Mouse (Mus musculus) CH12.LX (cell line): Measurements from ENCODE around the gene Hmgcll1. TPM values are rescaled to one million over a fixed set of nuclear protein-coding genes. Genes with fewer than 3 reads are reported as not detected.

Source experiments
- DNase-seq: peaks from one replicate; pipeline ENCODE4 v3.0.0-alpha.2; 2013; ENCODE audit errors: extremely low read depth
- H3K27ac ChIP-seq: 2 replicates; pipeline ENCODE4 v1.5.1; 2012; ENCODE audit warnings: low read depth, mild to moderate bottlenecking, control low read depth, moderate library complexity; ENCODE audit not compliant: insufficient read depth
- H3K27me3 ChIP-seq: replicated peaks from 2 replicates; pipeline ENCODE3; 2012; ENCODE audit warnings: inconsistent platforms
- H3K36me3 ChIP-seq, 2 experiments: replicated peaks in 1 of 2; 2 replicates each; pipeline versions ENCODE3 to v1.6.1; 2012; ENCODE audit warnings: inconsistent platforms in 1 of 2, low read length in 1 of 2, mild to moderate bottlenecking in 1 of 2, mixed read lengths in 1 of 2, moderate library complexity in 1 of 2; ENCODE audit not compliant: control insufficient read depth in 1 of 2, insufficient read depth in 1 of 2
- H3K4me1 ChIP-seq, 2 experiments: 2 replicates each; pipeline ENCODE4 v1.6.1; 2012; ENCODE audit warnings: inconsistent platforms in 1 of 2, moderate library complexity in 1 of 2; ENCODE audit not compliant: insufficient read depth in 2 of 2, control insufficient read depth in 1 of 2
- H3K4me2 ChIP-seq: 2 replicates; pipeline ENCODE4 v1.6.1; 2012; ENCODE audit warnings: low read depth, mild to moderate bottlenecking, control low read depth; ENCODE audit not compliant: poor library complexity, insufficient read depth, severe bottlenecking
- H3K4me3 ChIP-seq, 3 experiments: fragments of 150-350 bp in 1 of 3; sonication (generic) in 1 of 3; replicated peaks in 1 of 3; 2 replicates each; pipeline versions ENCODE3 to v1.5.1; 2011 to 2012; ENCODE audit warnings: low read depth in 2 of 3, low read length in 2 of 3, mild to moderate bottlenecking in 2 of 3, moderate library complexity in 2 of 3, control low read depth in 1 of 3, improper control_type of control experiment in 1 of 3, inconsistent platforms in 1 of 3, mixed read lengths in 1 of 3; ENCODE audit not compliant: poor library complexity in 1 of 3
- H3K79me2 ChIP-seq: replicated peaks from 2 replicates; pipeline ENCODE4 v1.6.1; 2012; ENCODE audit warnings: mild to moderate bottlenecking, moderate library complexity; ENCODE audit not compliant: control insufficient read depth, poor library complexity, insufficient read depth, severe bottlenecking; ENCODE audit errors: extremely low read depth
- H3K9ac ChIP-seq: 2 replicates; pipeline ENCODE4 v1.6.1; 2012; ENCODE audit warnings: low read depth, mild to moderate bottlenecking, control low read depth, moderate library complexity; ENCODE audit not compliant: insufficient read depth
- H3K9me3 ChIP-seq: replicated peaks from 2 replicates; pipeline ENCODE3; 2012; ENCODE audit warnings: low read length, inconsistent platforms, mixed read lengths
- BHLHE40 ChIP-seq: IDR thresholded peaks from 2 replicates; pipeline ENCODE4 v1.6.1; 2011; ENCODE audit warnings: mild to moderate bottlenecking, low read depth, low read length, improper control_type of control experiment
- CHD1 ChIP-seq: IDR thresholded peaks from 2 replicates; pipeline ENCODE4 v1.6.1; 2012; ENCODE audit warnings: low read depth, low read length, improper control_type of control experiment, inconsistent platforms
- CTCF ChIP-seq, 2 experiments: IDR thresholded peaks in 1 of 2; conservative IDR thresholded peaks in 1 of 2; 2 replicates each; pipeline ENCODE4 v1.5.1; 2011 to 2012; ENCODE audit warnings: low read depth in 2 of 2, low read length in 2 of 2, improper control_type of control experiment in 1 of 2, inconsistent platforms in 1 of 2, mild to moderate bottlenecking in 1 of 2, moderate library complexity in 1 of 2
- EP300 ChIP-seq: IDR thresholded peaks from 2 replicates; pipeline ENCODE4 v1.6.1; 2011; ENCODE audit warnings: low read length, improper control_type of control experiment
- ETS1 ChIP-seq: conservative IDR thresholded peaks from 2 replicates; pipeline ENCODE4 v1.6.1; 2012; ENCODE audit warnings: low read depth, mild to moderate bottlenecking, inconsistent platforms, low read length, improper control_type of control experiment, moderate library complexity
- GABPA ChIP-seq: IDR thresholded peaks from 2 replicates; pipeline ENCODE4 v1.6.1; 2012; ENCODE audit warnings: low read depth, low read length, improper control_type of control experiment, inconsistent platforms; ENCODE audit not compliant: insufficient replicate concordance
- IRF4 ChIP-seq: IDR thresholded peaks from 2 replicates; pipeline ENCODE4 v1.6.1; 2014; ENCODE audit warnings: low read depth, mild to moderate bottlenecking, inconsistent platforms, low read length, improper control_type of control experiment
- JUN ChIP-seq: IDR thresholded peaks from 2 replicates; pipeline ENCODE4 v1.6.1; 2011; ENCODE audit warnings: low read depth, mild to moderate bottlenecking, low read length, improper control_type of control experiment, moderate library complexity; ENCODE audit not compliant: insufficient read depth
- JUND ChIP-seq: conservative IDR thresholded peaks from 2 replicates; pipeline ENCODE4 v1.6.1; 2011; ENCODE audit warnings: low read depth, low read length, improper control_type of control experiment
- MAZ ChIP-seq: IDR thresholded peaks from 2 replicates; pipeline ENCODE4 v1.6.1; 2012; ENCODE audit warnings: low read depth, mild to moderate bottlenecking, inconsistent platforms, low read length, improper control_type of control experiment, moderate library complexity
- MXI1 ChIP-seq: IDR thresholded peaks from 2 replicates; pipeline ENCODE4 v1.6.1; 2011; ENCODE audit warnings: mild to moderate bottlenecking, low read depth, low read length, improper control_type of control experiment
- MYC ChIP-seq: IDR thresholded peaks from 2 replicates; pipeline ENCODE4 v1.6.1; 2011; ENCODE audit warnings: low read depth, mild to moderate bottlenecking, improper control_type of control experiment, low read length
- NELFE ChIP-seq: IDR thresholded peaks from 2 replicates; pipeline ENCODE4 v1.6.1; 2011; ENCODE audit warnings: low read depth, low read length, improper control_type of control experiment
- PAX5 ChIP-seq: IDR thresholded peaks from 2 replicates; pipeline ENCODE4 v1.6.1; 2012; ENCODE audit warnings: low read length, inconsistent platforms, mixed read lengths
- POLR2AphosphoS2 ChIP-seq: IDR thresholded peaks from 2 replicates; pipeline ENCODE4 v1.6.1; 2011; ENCODE audit warnings: low read depth, low read length, improper control_type of control experiment
- RAD21 ChIP-seq: IDR thresholded peaks from 2 replicates; pipeline ENCODE4 v1.6.1; 2011; ENCODE audit warnings: low read depth, mild to moderate bottlenecking, low read length, improper control_type of control experiment, moderate library complexity
- SIN3A ChIP-seq: IDR thresholded peaks from 2 replicates; pipeline ENCODE4 v1.6.1; 2012; ENCODE audit warnings: low read length, improper control_type of control experiment, inconsistent platforms
- SMC3 ChIP-seq: IDR thresholded peaks from 2 replicates; pipeline ENCODE4 v1.6.1; 2011; ENCODE audit warnings: low read depth, low read length, improper control_type of control experiment
- TBP ChIP-seq: conservative IDR thresholded peaks from 2 replicates; pipeline ENCODE4 v1.6.1; 2011; ENCODE audit warnings: low read depth, low read length, improper control_type of control experiment
- TCF12 ChIP-seq: IDR thresholded peaks from 2 replicates; pipeline ENCODE4 v1.6.1; 2014; ENCODE audit warnings: low read depth, mild to moderate bottlenecking, inconsistent platforms, low read length, improper control_type of control experiment
- UBTF ChIP-seq: IDR thresholded peaks from 2 replicates; pipeline ENCODE4 v1.6.1; 2012; ENCODE audit warnings: low read depth, mild to moderate bottlenecking, inconsistent platforms, low read length, improper control_type of control experiment, moderate library complexity
- ZKSCAN1 ChIP-seq: IDR thresholded peaks from 2 replicates; pipeline ENCODE4 v1.6.1; 2012; ENCODE audit warnings: low read depth, inconsistent platforms, low read length, improper control_type of control experiment, borderline replicate concordance
- ZMIZ1 ChIP-seq: IDR thresholded peaks from 2 replicates; pipeline ENCODE4 v1.6.1; 2012; ENCODE audit warnings: low read depth, mild to moderate bottlenecking, inconsistent platforms, low read length, improper control_type of control experiment
- dilution Hi-C: fragments of 300-500 bp; cut with MboI; formaldehyde crosslinking; loops from 2 replicates; pipeline ENCODE4 v1.14.3; 2020; ENCODE audit warnings: low sequenced_read_pairs; ENCODE audit not compliant: extremely low pct_unique_long_range_greater_than_20kb, extremely low pct_ligation_motif_present
- in situ Hi-C: fragments of 300-500 bp; cut with MboI; formaldehyde crosslinking; loops from 3 replicates; pipeline ENCODE4 v1.14.3; 2019; ENCODE audit warnings: low sequenced_read_pairs, low pct_ligation_motif_present, low pct_unique_long_range_greater_than_20kb, mixed read lengths
- polyA plus RNA-seq: library from polyadenylated mRNA; unstranded; fragments of >175 nt; gene quantifications from 2 replicates; pipeline ENCODE4 v1.2.1, GENCODE M21; 2012; ENCODE audit warnings: low read depth; ENCODE audit not compliant: insufficient read length
- total RNA-seq, 2 experiments: library from RNA; depleted of rRNA; stranded (reverse); fragments of 300-350 nt in 1 of 2; fragments of >200 nt in 1 of 2; gene quantifications; 2 replicates each; pipeline ENCODE4 v1.2.3; 2012 to 2014

Hmgcll1 gene
- total and polyA plus RNA-seq, 3 experiments = 0.08 to 0.12 TPM; not detected in 1

- H3K36me3 ChIP-seq = no peaks in the 10 kb centered on the region
- H3K27ac ChIP-seq = no peak overlapping the region
- dilution Hi-C loops (no loop called here), in situ Hi-C loops (no loop called here)
- no peaks in the 10 kb centered on the region for H3K9me3 ChIP-seq
- H3K9ac ChIP-seq = no peak overlapping the region
- H3K4me2 ChIP-seq = peak overlapping the region; percentile 39; the same call in 1 of the 2 replicates
- no peak overlapping the region for H3K4me3 ChIP-seq
- no peaks in the 10 kb centered on the region for H3K27me3 ChIP-seq
- no peaks in the 10 kb centered on the region for H3K79me2 ChIP-seq
- DNase-seq = peak; percentile 41
- TF ChIP-seq CHD1 (no peak), PAX5 (no peak), MAZ (0 out of 2 replicates have a peak, but pooled peaks have one; percentile 15), BHLHE40 (no peak), POLR2AphosphoS2 (no peak), ZMIZ1 (no peak), EP300 (no peak), NELFE (no peak), GABPA (no peak), SIN3A (0 out of 2 replicates have a peak, but pooled peaks have one; percentile 14), SMC3 (peak; percentile 47), MXI1 (no peak), TBP (no peak), JUN (no peak), ETS1 (no peak), RAD21 (peak; percentile 58), IRF4 (no peak), ZKSCAN1 (no peak), TCF12 (no peak), UBTF (no peak), MYC (no peak), JUND (no peak), CTCF (conservative IDR thresholded peaks at IDR 0.05 in 1 of 2, IDR thresholded peaks at IDR 0.05 in 1 of 2; ENCODE audit: low read depth in 2 of 2, low read length in 2 of 2) (peak in 1 of 2 experiments; percentile 52; a peak in 2 of 4 replicates)
- H3K4me1 ChIP-seq = peaks cover 0 to 21% of the 10 kb centered on the region in 2 experiments; a peak in 2 of 4 replicates
Measured at GRCm38 (mm10) chr9:76023551-76023973, 8.9 kb downstream of the Hmgcll1 start.
